Mouse (Mus musculus): Measurements from ENCODE around the gene Hist1h2bb. TPM values are rescaled to one million over a fixed set of nuclear protein-coding genes. Genes with fewer than 3 reads are reported as not detected.
"Not testable (repeated sequence)": the region's sequence is repeated elsewhere in the genome, so short reads cannot be mapped to it uniquely, and the experiment has no call there.

Hist1h2bb gene
- total RNA-seq (2021) = 1 to 10 TPM; 1.1 to 2.3 TPM
- long read RNA-seq, experiment 1 = 0 reads
- long read RNA-seq, experiment 2 = 0 reads

DNA sequence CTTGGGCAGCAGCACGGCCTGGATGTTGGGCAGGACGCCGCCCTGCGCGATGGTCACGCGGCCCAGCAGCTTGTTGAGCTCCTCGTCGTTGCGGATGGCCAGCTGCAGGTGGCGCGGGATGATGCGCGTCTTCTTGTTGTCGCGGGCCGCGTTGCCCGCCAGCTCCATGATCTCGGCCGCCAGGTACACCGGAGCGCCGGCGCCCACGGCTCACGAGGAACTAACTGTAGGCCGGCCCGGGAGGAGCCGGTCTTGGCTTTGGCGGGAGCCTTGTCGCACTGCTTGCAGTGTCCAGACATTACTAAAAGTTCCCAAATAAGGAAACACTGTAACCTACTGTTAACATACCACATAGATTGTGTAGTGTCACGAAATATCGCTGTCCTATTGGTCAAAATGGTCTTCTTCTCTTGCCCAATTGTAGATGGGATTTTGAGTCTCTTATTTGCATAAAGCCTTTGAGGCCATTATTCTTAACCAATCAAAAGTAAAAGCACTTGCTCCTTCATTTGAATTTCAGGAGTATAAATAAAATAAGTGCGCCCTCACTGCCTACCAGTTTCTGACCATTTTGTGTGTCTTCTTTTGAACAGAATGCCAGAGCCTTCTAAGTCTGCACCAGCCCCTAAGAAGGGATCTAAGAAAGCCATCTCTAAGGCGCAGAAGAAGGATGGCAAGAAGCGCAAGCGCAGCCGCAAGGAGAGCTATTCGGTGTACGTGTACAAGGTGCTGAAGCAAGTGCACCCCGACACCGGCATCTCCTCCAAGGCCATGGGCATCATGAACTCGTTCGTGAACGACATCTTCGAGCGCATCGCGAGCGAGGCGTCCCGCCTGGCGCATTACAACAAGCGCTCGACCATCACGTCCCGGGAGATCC, at the start of gene Hist1h2bb:
Gene Hist1h2bb, plus strand, starts transcription at position 534 of the 880 bp plus-strand sequence.
- H3K27ac ChIP-seq = peak within 1 kb of the TSS; percentile 95
- intact Hi-C loops (cut with DNase I) = loop anchor here (5.0 kb wide), 2 partner anchors 164 to 1704 kb away; partner anchors contain the start of genes Hist1h2ag, Hist1h2bj, Hist1h4d and Hist1h4i
- H3K4me3 ChIP-seq = peak within 1 kb of the TSS; percentile 70
- TF ChIP-seq CTCF (IDR thresholded peaks at IDR 0.05) = 0 out of 2 replicates have a peak, but pooled peaks have one; percentile 23
- peak; percentile 72 for DNase-seq

DNA sequence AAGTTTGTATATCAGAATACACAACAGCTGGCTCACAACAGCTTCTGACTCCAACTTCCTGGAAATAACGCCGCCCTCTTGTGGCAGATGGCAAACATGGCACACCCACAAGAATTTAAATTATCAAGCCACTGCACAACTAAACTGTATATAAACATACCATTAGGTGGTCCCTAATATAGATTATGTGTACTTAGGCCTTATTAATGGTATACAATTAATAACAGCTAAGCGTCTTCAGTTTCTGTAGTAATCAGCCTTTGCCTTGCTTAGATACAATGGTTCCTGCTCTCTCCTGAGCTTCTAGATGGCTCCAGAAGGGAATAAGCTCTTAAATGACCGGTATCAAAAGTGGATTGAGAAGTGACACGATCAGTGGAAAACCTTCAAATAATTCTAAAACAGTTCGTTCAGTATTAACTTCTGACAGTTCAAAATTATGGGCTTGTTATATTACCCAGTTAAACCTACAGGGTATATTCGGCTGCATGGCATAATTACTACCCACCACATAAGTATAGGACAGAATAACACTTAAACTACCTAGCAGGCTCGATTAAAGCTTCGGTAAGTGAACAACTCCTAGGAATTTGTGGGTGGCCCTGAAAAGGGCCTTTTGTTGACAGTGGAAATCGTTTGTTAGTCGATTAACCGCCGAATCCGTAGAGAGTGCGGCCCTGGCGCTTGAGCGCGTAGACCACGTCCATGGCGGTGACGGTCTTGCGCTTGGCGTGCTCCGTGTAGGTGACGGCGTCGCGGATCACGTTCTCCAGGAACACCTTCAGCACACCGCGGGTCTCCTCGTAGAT, 48.8 kb upstream of the Hist1h2bb start:
- DNase-seq = peak; percentile 49
- peak; percentile 79 for TF ChIP-seq CTCF (IDR thresholded peaks at IDR 0.05)
- Histone ChIP-seq H3K27ac (peak overlapping the region; percentile 80), H3K4me3 (peak overlapping the region; percentile 78)
- intact Hi-C loops (cut with DNase I) = loop anchor here (5.0 kb wide), 2 partner anchors 75 to 115 kb away; partner anchors contain the start of genes Hist1h1e, Hist1h2be and Hist1h4d

- peak; percentile 97 for DNase-seq
- intact Hi-C loops (cut with DNase I) = loop anchor here (5.0 kb wide), 2 partner anchors 76 to 116 kb away; partner anchors contain the start of genes Hist1h1e, Hist1h2be and Hist1h4d
- peak within 1 kb of the TSS; percentile 78 for H3K4me3 ChIP-seq
- TF ChIP-seq CTCF (IDR thresholded peaks at IDR 0.05) = peak; percentile 14; the same call in 1 of the 2 replicates
- peak within 1 kb of the TSS; percentile 80 for H3K27ac ChIP-seq
These were observed 48.2 kb upstream of the Hist1h2bb start, which contains the start of gene Hist1h4c for GRCm38 (mm10) chr13:23698300-23698693. Gene Hist1h4c, minus strand, starts transcription at chr13:23698454.

DNA sequence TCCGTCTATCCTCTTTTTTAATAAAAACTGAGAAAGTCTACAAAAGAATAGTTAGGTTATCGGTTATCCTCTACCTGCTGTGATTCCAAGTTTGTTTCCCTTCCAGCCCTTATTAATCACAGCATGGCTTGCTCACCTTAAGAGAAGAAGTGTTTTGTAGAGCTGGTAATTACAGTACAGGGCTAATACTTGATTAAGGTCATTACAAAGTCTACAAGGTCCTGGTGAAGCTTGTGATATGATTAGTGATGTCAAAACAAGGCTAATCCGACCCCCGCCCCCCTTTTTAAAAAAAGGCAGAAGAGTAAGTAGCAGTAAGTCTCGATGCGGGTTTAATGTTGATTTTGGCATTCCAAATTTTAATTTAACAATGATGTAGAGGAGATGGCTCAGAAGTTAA, 47.5 kb upstream of the Hist1h2bb start:
- intact Hi-C loops (cut with DNase I) = loop anchor here (5.0 kb wide), 2 partner anchors 77 to 117 kb away; partner anchors contain the start of genes Hist1h1e, Hist1h2be and Hist1h4d
- H3K27ac ChIP-seq = peak overlapping the region; percentile 80
- no peak for TF ChIP-seq CTCF (IDR thresholded peaks at IDR 0.05)
- H3K4me3 ChIP-seq = peak overlapping the region; percentile 78; the same call in 1 of the 2 replicates
- DNase-seq = no peak

DNA sequence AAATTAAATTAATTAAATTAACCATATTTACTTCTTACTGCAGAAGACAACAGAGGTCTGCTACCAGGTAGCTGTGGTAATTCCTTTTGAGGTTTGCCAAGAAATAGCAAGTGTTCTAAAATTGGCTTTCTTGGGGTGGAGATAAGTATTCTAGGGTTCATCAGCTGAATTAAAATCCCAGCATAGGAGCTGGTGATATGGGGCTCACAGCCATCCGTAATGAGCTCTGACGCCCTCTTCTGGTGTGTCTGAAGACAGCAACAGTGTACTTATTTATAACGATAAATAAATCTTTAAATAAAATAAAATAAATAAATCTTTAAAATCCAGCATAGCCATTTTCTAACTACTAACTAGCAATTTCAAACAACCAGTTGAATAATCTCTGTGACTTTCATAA, 46.8 kb upstream of the Hist1h2bb start:
- intact Hi-C loops (cut with DNase I) = loop anchor here (5.0 kb wide), 2 partner anchors 77 to 117 kb away; partner anchors contain the start of genes Hist1h1e, Hist1h2be and Hist1h4d
- TF ChIP-seq CTCF (IDR thresholded peaks at IDR 0.05) = peak; percentile 6; the same call in 1 of the 2 replicates
- DNase-seq = no peak
- Histone ChIP-seq H3K27ac (no peak overlapping the region), H3K4me3 (no peak overlapping the region)

- TF ChIP-seq CTCF (IDR thresholded peaks at IDR 0.05) = peak; percentile 94
- peak; percentile 70 for DNase-seq
- Histone ChIP-seq H3K4me3 (no peak overlapping the region), H3K27ac (no peak overlapping the region)
- intact Hi-C loops (cut with DNase I) = loop anchor here (1.0 kb wide), 1 partner anchor 31 kb away; no protein-coding TSS in a partner anchor
These were observed 45.6 kb upstream of the Hist1h2bb start for GRCm38 (mm10) chr13:23700786-23701520.

DNA sequence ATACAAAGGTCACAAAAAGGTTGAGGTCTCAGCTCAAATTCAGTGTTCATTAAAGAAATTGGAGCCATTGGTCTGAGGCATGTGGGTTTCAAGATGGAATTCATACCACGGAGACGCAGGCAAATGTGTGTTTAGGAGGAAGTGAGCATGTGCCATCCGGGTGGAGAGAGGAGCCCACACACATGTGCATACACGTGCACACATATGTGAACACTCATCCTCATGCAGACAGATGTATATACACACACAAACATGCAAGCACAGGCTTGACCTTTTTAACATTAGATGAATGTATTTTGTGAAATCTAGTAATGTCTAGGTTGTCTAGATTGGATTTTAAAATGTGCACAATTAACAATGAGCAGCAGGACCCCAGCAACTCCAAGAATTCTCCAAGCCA, 44.3 kb upstream of the Hist1h2bb start:
- intact Hi-C loops (cut with DNase I) = no loop called here

GRCm38 (mm10) chr13:23702801-23703200, 43.7 kb upstream of the Hist1h2bb start:
- H3K4me3 ChIP-seq; DNase-seq; intact Hi-C loops (cut with DNase I): not testable (repeated sequence)
- peak overlapping the region; percentile 49; the same call in 1 of the 2 replicates for H3K27ac ChIP-seq

More for the DNA sequence above, 44.3 kb upstream of the Hist1h2bb start:
- Histone ChIP-seq H3K4me3 (no peak overlapping the region), H3K27ac (no peak overlapping the region; the same call in 1 of the 2 replicates)
- no peak for DNase-seq
- no peak for TF ChIP-seq CTCF (IDR thresholded peaks at IDR 0.05)

- no peak for TF ChIP-seq CTCF (IDR thresholded peaks at IDR 0.05)
- no peak overlapping the region for H3K27ac ChIP-seq
- intact Hi-C loops (cut with DNase I) = no loop called here
These were observed 40.7 kb upstream of the Hist1h2bb start for GRCm38 (mm10) chr13:23705751-23706356.

DNA sequence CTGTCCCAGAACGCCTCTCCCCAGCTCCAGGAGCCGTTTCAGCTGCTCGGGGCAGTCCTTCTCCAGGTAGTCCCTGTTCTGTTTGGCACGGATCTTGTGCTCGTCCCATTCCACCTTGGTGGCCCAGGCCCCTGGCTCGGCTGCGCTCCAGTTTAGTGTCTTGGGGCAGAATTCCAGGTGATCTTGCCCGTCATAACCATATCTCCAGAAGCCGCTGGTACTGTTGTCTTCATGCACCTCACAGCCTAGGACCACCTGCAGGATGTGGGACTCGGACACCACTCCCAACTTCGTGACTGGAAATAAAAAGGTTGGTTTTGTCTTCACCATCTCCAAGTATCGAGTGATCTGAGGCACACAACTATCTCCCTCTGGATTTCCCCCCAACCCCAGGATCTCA, 39.8 kb upstream of the Hist1h2bb start:
- intact Hi-C loops (cut with DNase I) = no loop called here
- TF ChIP-seq CTCF (IDR thresholded peaks at IDR 0.05) = no peak
- no peak for DNase-seq
- no peak overlapping the region for H3K4me3 ChIP-seq
- no peak overlapping the region; the same call in 1 of the 2 replicates for H3K27ac ChIP-seq

More at GRCm38 (mm10) chr13:23705751-23706356, 40.7 kb upstream of the Hist1h2bb start:
- H3K4me3 ChIP-seq = no peak overlapping the region
- DNase-seq = no peak

GRCm38 (mm10) chr13:23708041-23708440, 38.5 kb upstream of the Hist1h2bb start:
- Histone ChIP-seq H3K4me3 (no peak overlapping the region), H3K27ac (no peak overlapping the region)
- no peak for DNase-seq
- intact Hi-C loops (cut with DNase I) = no loop called here
- no peak for TF ChIP-seq CTCF (IDR thresholded peaks at IDR 0.05)
